Mouse (Mus musculus) kidney, embryonic 14.5 days (tissue): ENCODE measurements around the gene Kif26b. TPM values are rescaled to one million over a fixed set of nuclear protein-coding genes. Genes with fewer than 3 reads are reported as not detected.

Experiments used
- ATAC-seq: fragments of 200-750 bp; cut with Nextera tagmentation; 2 replicates; pipeline ENCODE4 v1.8.0; 2017; ENCODE audit warnings: moderate number of reproducible peaks, mild to moderate bottlenecking, moderate TSS enrichment, moderate library complexity; ENCODE audit not compliant: low FRiP score, low TSS enrichment
- H3K27ac ChIP-seq: fragments of 300-500 bp; sonication (generic); 2 replicates; pipeline ENCODE4 v1.5.1; 2014; ENCODE audit warnings: low read depth, mild to moderate bottlenecking, low read length, moderate library complexity, mixed read lengths
- H3K27me3 ChIP-seq: fragments of 300-500 bp; sonication (generic); 2 replicates; pipeline ENCODE4 v1.6.1; 2014; ENCODE audit warnings: mild to moderate bottlenecking, low read length; ENCODE audit not compliant: control insufficient read depth, insufficient read depth
- H3K36me3 ChIP-seq: fragments of 300-500 bp; sonication (generic); 2 replicates; pipeline ENCODE4 v1.6.1; 2014; ENCODE audit warnings: low read length, mixed read lengths; ENCODE audit not compliant: control insufficient read depth, insufficient read depth
- H3K4me1 ChIP-seq: fragments of 300-500 bp; sonication (generic); 2 replicates; pipeline ENCODE4 v1.6.1; 2014; ENCODE audit warnings: low read length, mixed read lengths; ENCODE audit not compliant: control insufficient read depth, insufficient read depth
- H3K4me2 ChIP-seq: fragments of 300-500 bp; sonication (generic); replicated peaks from 2 replicates; pipeline ENCODE4 v1.6.1; 2014; ENCODE audit warnings: low read depth, mild to moderate bottlenecking, low read length
- H3K4me3 ChIP-seq: fragments of 300-500 bp; sonication (generic); 2 replicates; pipeline ENCODE4 v1.5.1; 2014; ENCODE audit warnings: mild to moderate bottlenecking, low read length
- H3K9ac ChIP-seq: fragments of 300-500 bp; sonication (generic); 2 replicates; pipeline ENCODE4 v1.6.1; 2014; ENCODE audit warnings: low read depth, mild to moderate bottlenecking, low read length, moderate library complexity
- H3K9me3 ChIP-seq: fragments of 300-500 bp; sonication (generic); 2 replicates; pipeline ENCODE4 v1.6.1; 2016; ENCODE audit warnings: low read length; ENCODE audit not compliant: control insufficient read depth
- WGBS: fragments of 180-500 bp; shearing (Covaris S2); extraction: QIAGEN DNeasy Blood & Tissue Kit; methylation state at CpG from one replicate; pipeline ENCODE4 v1.1.7; 2014; 5-methylcytosine and 5-hydroxymethylcytosine counted together
- polyA plus RNA-seq: library from polyadenylated mRNA; unstranded; fragments of >200 nt; fragmentation: Nextera tagmentation; extraction: Ambion mirVana; gene quantifications from 2 replicates; pipeline ENCODE4 v1.2.1, GENCODE M21; 2014

Gene Kif26b
- polyA plus RNA-seq, 1 experiment from 2014 or later: 22.9 TPM

DNA sequence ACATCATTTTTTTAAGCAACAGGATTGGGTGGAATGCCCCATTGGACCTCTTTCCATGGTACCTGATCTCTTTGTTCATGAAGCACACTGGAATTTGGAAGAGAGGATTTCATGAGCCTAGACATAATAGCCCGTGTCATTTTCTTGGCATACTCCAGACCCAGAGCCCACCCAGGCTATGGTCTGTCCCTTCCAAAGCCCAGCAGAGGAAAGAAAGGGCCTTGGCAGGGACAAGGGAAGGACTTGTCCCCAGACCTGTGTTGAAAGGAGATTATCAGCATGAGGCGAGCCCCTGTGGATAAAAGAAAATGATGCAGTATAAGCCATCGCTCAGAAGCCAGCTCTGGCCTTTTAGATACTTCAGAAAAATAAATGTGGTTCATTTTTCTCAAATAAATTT is 196.6 kb downstream of the Kif26b start:
- H3K4me1 ChIP-seq: no peaks in the 10 kb centered on the region
- H3K9me3 ChIP-seq: no peaks in the 10 kb centered on the region
- WGBS: 90% methylated on average over 3 of the region's 3 CpGs
- no peaks in the 10 kb centered on the region for H3K36me3 ChIP-seq
- no peak overlapping the region for H3K4me2 ChIP-seq
- no peaks in the 10 kb centered on the region for H3K27me3 ChIP-seq
- no peak overlapping the region for H3K27ac ChIP-seq
- no peak overlapping the region for H3K4me3 ChIP-seq
- ATAC-seq: no peak
- no peak overlapping the region for H3K9ac ChIP-seq

GRCm38 (mm10) chr1:178728256-178728655 is 199.3 kb downstream of the Kif26b start:
- 34% methylated on average over 6 of the region's 6 CpGs for WGBS
- Histone ChIP-seq H3K36me3 (no peaks in the 10 kb centered on the region), H3K27ac (no peak overlapping the region), H3K4me1 (peaks cover 5% of the 10 kb centered on the region; the same call in 1 of the 2 replicates), H3K9ac (no peak overlapping the region), H3K27me3 (no peaks in the 10 kb centered on the region), H3K4me2 (no peak overlapping the region), H3K4me3 (no peak overlapping the region), H3K9me3 (no peaks in the 10 kb centered on the region)
- 0 out of 2 replicates have a peak, but pooled peaks have one; percentile 37 for ATAC-seq

DNA sequence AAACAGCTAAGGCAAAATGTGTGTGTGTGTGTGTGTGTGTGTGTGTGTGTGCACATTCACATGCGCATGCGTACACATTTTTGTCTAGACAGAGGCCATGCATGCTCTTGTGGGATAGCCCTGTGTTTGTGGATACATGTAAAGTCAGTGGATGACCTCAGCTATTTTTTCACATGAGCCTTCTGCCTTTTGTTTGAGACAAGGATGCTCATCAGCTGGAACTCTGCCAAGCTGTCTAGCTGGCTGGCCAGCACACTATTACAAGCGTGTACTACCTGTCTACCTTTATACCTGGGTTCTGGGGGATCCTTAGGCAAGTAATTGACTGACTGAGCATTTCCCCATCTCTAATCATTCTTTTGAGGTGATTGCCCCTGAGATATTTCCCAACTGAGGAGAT is 201.3 kb downstream of the Kif26b start:
- H3K4me2 ChIP-seq: no peak overlapping the region
- no peaks in the 10 kb centered on the region for H3K27me3 ChIP-seq
- H3K9me3 ChIP-seq: no peaks in the 10 kb centered on the region
- H3K9ac ChIP-seq: no peak overlapping the region
- ATAC-seq: no peak
- peaks cover 5% of the 10 kb centered on the region; the same call in 1 of the 2 replicates for H3K4me1 ChIP-seq
- H3K36me3 ChIP-seq: no peaks in the 10 kb centered on the region
- no peak overlapping the region for H3K4me3 ChIP-seq
- 97% methylated on average over 3 of the region's 3 CpGs for WGBS
- no peak overlapping the region for H3K27ac ChIP-seq

DNA sequence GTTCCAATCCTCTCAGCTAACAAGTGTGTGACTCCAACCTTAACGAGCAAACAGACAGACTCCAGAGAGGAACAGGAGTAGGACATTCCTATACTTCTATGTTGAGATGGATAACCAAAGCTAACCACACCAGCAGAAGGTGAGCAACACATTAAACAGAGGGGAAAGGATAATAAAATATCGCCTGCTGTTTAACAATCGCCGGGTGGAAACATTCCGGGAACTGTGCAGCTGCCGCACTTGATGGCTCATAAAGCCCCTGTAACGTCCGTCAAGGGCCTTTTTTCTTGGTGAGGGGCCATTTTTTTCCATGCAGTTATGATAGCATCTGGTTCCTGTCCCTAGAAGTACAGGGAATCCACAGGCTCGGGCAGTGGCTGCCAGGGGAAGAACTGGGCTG is 204.1 kb downstream of the Kif26b start:
- Histone ChIP-seq H3K27ac (no peak overlapping the region), H3K9ac (no peak overlapping the region; the same call in 1 of the 2 replicates), H3K27me3 (no peaks in the 10 kb centered on the region), H3K4me3 (no peak overlapping the region), H3K9me3 (no peaks in the 10 kb centered on the region), H3K4me2 (no peak overlapping the region), H3K4me1 (peaks cover 5% of the 10 kb centered on the region; the same call in 1 of the 2 replicates), H3K36me3 (no peaks in the 10 kb centered on the region)
- no peak for ATAC-seq
- WGBS: 8% methylated on average over 9 of the region's 9 CpGs

- no peaks in the 10 kb centered on the region for H3K9me3 ChIP-seq
Measured at GRCm38 (mm10) chr1:178734576-178734975, 205.7 kb downstream of the Kif26b start.

DNA sequence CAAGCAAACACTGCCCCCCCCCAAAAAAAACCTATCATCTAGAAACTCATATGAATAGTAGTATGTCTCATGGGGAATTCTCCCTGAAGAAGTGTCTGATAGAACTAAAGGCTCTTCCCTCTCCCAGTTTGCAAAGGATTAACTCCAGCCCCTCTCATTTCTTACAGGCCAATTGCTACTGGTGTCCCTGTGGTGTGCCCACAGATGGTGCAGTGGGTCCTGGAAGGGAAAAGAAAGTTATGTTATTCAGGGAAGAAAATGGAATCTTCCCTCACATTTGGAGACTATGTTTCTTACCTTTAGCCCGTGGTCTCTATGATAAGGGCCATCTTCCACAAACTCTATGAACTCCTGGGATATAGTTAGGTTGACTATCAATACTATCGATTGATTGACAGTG is 208.0 kb downstream of the Kif26b start:
- Histone ChIP-seq H3K9ac (no peak overlapping the region), H3K4me2 (no peak overlapping the region), H3K9me3 (no peaks in the 10 kb centered on the region), H3K27me3 (no peaks in the 10 kb centered on the region), H3K4me3 (no peak overlapping the region), H3K4me1 (peaks cover 5% of the 10 kb centered on the region; the same call in 1 of the 2 replicates), H3K27ac (no peak overlapping the region), H3K36me3 (no peaks in the 10 kb centered on the region)
- ATAC-seq: no peak
- WGBS: 96% methylated on average over 2 of the region's 2 CpGs

More at GRCm38 (mm10) chr1:178734576-178734975, 205.7 kb downstream of the Kif26b start:
- Histone ChIP-seq H3K4me2 (no peak overlapping the region), H3K9ac (no peak overlapping the region), H3K27me3 (no peaks in the 10 kb centered on the region), H3K27ac (no peak overlapping the region), H3K4me1 (peaks cover 5% of the 10 kb centered on the region; the same call in 1 of the 2 replicates), H3K4me3 (no peak overlapping the region), H3K36me3 (no peaks in the 10 kb centered on the region)
- no peak for ATAC-seq
- 78% methylated on average over 4 of the region's 4 CpGs for WGBS

DNA sequence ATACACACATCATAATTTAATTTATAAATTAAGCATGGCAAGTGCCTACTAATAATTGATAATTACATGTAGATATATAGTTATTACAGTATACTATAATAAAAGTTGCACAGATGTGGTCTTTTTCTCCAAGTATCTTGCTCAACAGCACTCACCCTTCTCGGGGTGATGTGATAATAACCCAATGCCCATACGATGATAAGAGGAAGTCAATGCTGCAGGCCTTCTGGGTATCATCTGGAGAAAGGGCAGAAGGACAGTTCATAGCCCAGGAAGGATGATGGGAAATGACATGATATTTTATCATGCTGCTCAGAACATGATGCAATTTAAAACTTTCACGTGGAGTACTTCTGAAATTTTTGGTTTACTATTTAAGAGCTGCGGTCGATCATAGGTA is 214.9 kb downstream of the Kif26b start:
- Histone ChIP-seq H3K27ac (no peak overlapping the region), H3K9ac (no peak overlapping the region), H3K36me3 (no peaks in the 10 kb centered on the region), H3K4me3 (no peak overlapping the region), H3K4me1 (no peaks in the 10 kb centered on the region), H3K9me3 (no peaks in the 10 kb centered on the region; the same call in 1 of the 2 replicates), H3K27me3 (no peaks in the 10 kb centered on the region), H3K4me2 (no peak overlapping the region)
- no peak for ATAC-seq
- WGBS: 87% methylated on average over 5 of the region's 5 CpGs

- Histone ChIP-seq H3K4me2 (no peak overlapping the region), H3K4me3 (no peak overlapping the region), H3K4me1 (no peaks in the 10 kb centered on the region), H3K9me3 (no peaks in the 10 kb centered on the region; the same call in 1 of the 2 replicates), H3K36me3 (no peaks in the 10 kb centered on the region), H3K27me3 (no peaks in the 10 kb centered on the region), H3K27ac (no peak overlapping the region), H3K9ac (no peak overlapping the region)
- ATAC-seq: no peak
- WGBS: 73% methylated on average over 7 of the region's 7 CpGs
Measured at GRCm38 (mm10) chr1:178744526-178744925, 215.6 kb downstream of the Kif26b start.

DNA sequence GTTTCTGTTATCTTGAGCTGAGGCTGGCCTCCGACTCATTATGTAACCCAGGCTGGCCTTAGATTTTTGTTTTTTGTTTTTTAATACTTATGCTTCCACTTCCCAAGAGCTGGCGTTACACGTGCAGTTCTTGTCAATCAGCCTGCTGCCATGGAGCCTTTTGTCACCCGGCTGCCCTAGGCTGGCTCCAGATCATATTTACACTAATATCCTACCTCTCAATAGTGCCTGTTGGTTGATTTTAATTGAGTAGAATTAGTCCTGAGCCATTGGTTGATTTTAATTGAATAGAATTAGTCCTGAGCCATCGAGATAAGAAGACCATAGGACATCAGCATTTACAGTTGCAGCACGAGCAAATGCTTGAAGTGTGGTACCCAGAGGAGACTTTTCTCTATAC is 216.0 kb downstream of the Kif26b start:
- Histone ChIP-seq H3K4me3 (no peak overlapping the region), H3K4me2 (no peak overlapping the region), H3K4me1 (no peaks in the 10 kb centered on the region), H3K27me3 (no peaks in the 10 kb centered on the region), H3K36me3 (no peaks in the 10 kb centered on the region), H3K9ac (no peak overlapping the region), H3K9me3 (no peaks in the 10 kb centered on the region; the same call in 1 of the 2 replicates), H3K27ac (no peak overlapping the region)
- ATAC-seq: no peak
- WGBS: 85% methylated on average over 6 of the region's 6 CpGs
